Mouse (Mus musculus) heart, adult 2 months (tissue): ENCODE results near the gene Brpf3.

Experiments
- CTCF ChIP-seq: fragments of 200-600 bp; IDR thresholded peaks from 2 replicates; pipeline ENCODE4 v1.8.1; 2022; ENCODE audit warnings: antibody characterized with exemption, mild to moderate bottlenecking, moderate library complexity
- EP300 ChIP-seq: fragments of 200-500 bp; IDR thresholded peaks from 2 replicates; pipeline ENCODE4 v1.6.1; 2011; ENCODE audit warnings: low read depth, low read length, control low read depth; ENCODE audit not compliant: insufficient read depth

GRCm38 (mm10) chr17:28876821-28877220 is 75.9 kb downstream of the Brpf3 start:
- TF ChIP-seq EP300 = no peak
- TF ChIP-seq CTCF = peak; percentile 44
